Mouse (Mus musculus): ENCODE data around the gene Prox2. TPM values are rescaled to one million over a fixed set of nuclear protein-coding genes. Genes with fewer than 3 reads are reported as not detected.

Gene Prox2
- polyA plus RNA-seq, 1 experiment = 2.9 TPM

GRCm38 (mm10) chr12:85110011-85110697, 405 bp downstream of the Prox2 start:
- Histone ChIP-seq H3K4me3 (replicated peaks; ENCODE audit: control insufficient read depth, low read depth, low read length) (peak overlapping the region; percentile 81), H3K27ac (ENCODE audit: control insufficient read depth, insufficient read depth, low read depth, low read length, poor library complexity) (peak overlapping the region; percentile 96), H3K4me1 (ENCODE audit: control insufficient read depth, insufficient read depth, low read length) (peaks cover 7% of the 10 kb centered on the region)
- TF ChIP-seq CTCF (IDR thresholded peaks at IDR 0.05; ENCODE audit: control insufficient read depth, insufficient read depth, low read length) (no peak), POLR2A (IDR thresholded peaks at IDR 0.05; ENCODE audit: borderline replicate concordance, control insufficient read depth, low read depth, low read length) (no peak)
- WGBS = 12% methylated on average over 18 of the region's 18 CpGs

- peaks cover 7% of the 10 kb centered on the region for H3K4me1 ChIP-seq (ENCODE audit: control insufficient read depth, insufficient read depth, low read length)
- 86% methylated on average over 4 of the region's 4 CpGs for WGBS
- TF ChIP-seq CTCF (IDR thresholded peaks at IDR 0.05; ENCODE audit: control insufficient read depth, insufficient read depth, low read length) (no peak), POLR2A (IDR thresholded peaks at IDR 0.05; ENCODE audit: borderline replicate concordance, control insufficient read depth, low read depth, low read length) (no peak)
- H3K27ac ChIP-seq (ENCODE audit: control insufficient read depth, insufficient read depth, low read depth, low read length, poor library complexity) = no peak overlapping the region
- H3K4me3 ChIP-seq (replicated peaks; ENCODE audit: control insufficient read depth, low read depth, low read length) = no peak overlapping the region
These were observed 1.1 kb downstream of the Prox2 start for GRCm38 (mm10) chr12:85109426-85109825.

- Histone ChIP-seq H3K4me1 (ENCODE audit: control insufficient read depth, insufficient read depth, low read length) (peaks cover 7% of the 10 kb centered on the region), H3K27ac (ENCODE audit: control insufficient read depth, insufficient read depth, low read depth, low read length, poor library complexity) (peak overlapping the region; percentile 14; the same call in 1 of the 2 replicates), H3K4me3 (replicated peaks; ENCODE audit: control insufficient read depth, low read depth, low read length) (no peak overlapping the region)
- 44% methylated on average over 3 of the region's 3 CpGs for WGBS
- no peak for TF ChIP-seq CTCF (IDR thresholded peaks at IDR 0.05; ENCODE audit: control insufficient read depth, insufficient read depth, low read length)
- no peak for TF ChIP-seq POLR2A (IDR thresholded peaks at IDR 0.05; ENCODE audit: borderline replicate concordance, control insufficient read depth, low read depth, low read length)
These were observed 1.9 kb downstream of the Prox2 start for GRCm38 (mm10) chr12:85108643-85109042.

DNA sequence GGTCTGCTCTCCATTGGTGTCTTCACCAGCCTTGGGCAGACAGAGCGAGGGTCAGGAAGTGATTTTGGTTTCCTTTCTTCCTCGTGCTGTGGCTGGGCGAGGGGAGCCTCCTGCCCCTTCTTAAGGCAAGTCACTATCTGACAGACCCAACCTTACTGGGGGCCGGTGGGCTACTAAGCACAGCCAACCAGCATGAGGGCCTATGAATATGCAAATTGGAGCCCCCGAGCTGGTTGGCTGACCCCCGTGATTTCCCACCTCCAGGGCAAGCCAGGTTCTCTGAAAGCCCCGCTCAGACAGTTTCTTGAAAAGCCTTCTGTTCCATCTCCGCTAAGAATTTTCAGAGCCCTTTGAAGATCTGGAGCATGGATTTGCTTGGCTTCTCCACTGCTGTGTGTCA, 4.3 kb downstream of the Prox2 start:
- TF ChIP-seq CTCF (IDR thresholded peaks at IDR 0.05; ENCODE audit: control insufficient read depth, insufficient read depth, low read length) = no peak
- TF ChIP-seq POLR2A (IDR thresholded peaks at IDR 0.05; ENCODE audit: borderline replicate concordance, control insufficient read depth, low read depth, low read length) = no peak
- WGBS = 14% methylated on average over 8 of the region's 8 CpGs
- Histone ChIP-seq H3K27ac (ENCODE audit: control insufficient read depth, insufficient read depth, low read depth, low read length, poor library complexity) (no peak overlapping the region), H3K4me3 (replicated peaks; ENCODE audit: control insufficient read depth, low read depth, low read length) (peak overlapping the region; percentile 20), H3K4me1 (ENCODE audit: control insufficient read depth, insufficient read depth, low read length) (peaks cover 7% of the 10 kb centered on the region)

- TF ChIP-seq POLR2A (IDR thresholded peaks at IDR 0.05; ENCODE audit: borderline replicate concordance, control insufficient read depth, low read depth, low read length) (no peak), CTCF (IDR thresholded peaks at IDR 0.05; ENCODE audit: control insufficient read depth, insufficient read depth, low read length) (no peak)
- 92% methylated on average over 8 of the region's 8 CpGs for WGBS
- H3K27ac ChIP-seq (ENCODE audit: control insufficient read depth, insufficient read depth, low read depth, low read length, poor library complexity) = no peak overlapping the region
These were observed 5.8 kb downstream of the Prox2 start for GRCm38 (mm10) chr12:85104789-85105188.

DNA sequence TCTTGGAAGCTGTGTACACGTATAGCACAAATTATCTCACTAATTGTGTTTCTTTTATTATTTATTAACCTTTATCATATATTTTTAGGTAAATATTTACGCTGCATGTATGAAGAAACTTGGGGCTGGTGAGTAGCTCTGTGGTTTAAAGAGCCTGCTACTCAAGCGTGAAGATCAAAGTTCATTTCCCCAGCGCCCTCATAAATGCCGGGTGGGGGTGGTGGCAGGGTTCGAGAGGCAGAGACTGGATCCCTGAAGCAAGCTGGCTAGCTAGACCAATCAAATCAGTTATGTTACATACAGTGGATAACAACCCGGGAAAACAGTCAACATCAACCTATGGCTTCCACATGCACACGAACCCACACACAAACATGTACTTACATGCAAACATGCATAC, 7.5 kb downstream of the Prox2 start:
- Histone ChIP-seq H3K27ac (ENCODE audit: control insufficient read depth, insufficient read depth, low read depth, low read length, poor library complexity) (no peak overlapping the region), H3K4me3 (replicated peaks; ENCODE audit: control insufficient read depth, low read depth, low read length) (no peak overlapping the region), H3K4me1 (ENCODE audit: control insufficient read depth, insufficient read depth, low read length) (peaks cover 2% of the 10 kb centered on the region)
- no peak for TF ChIP-seq POLR2A (IDR thresholded peaks at IDR 0.05; ENCODE audit: borderline replicate concordance, control insufficient read depth, low read depth, low read length)
- TF ChIP-seq CTCF (IDR thresholded peaks at IDR 0.05; ENCODE audit: control insufficient read depth, insufficient read depth, low read length) = no peak
- 80% methylated on average over 8 of the region's 8 CpGs for WGBS

More at GRCm38 (mm10) chr12:85104789-85105188, 5.8 kb downstream of the Prox2 start:
- peaks cover 7% of the 10 kb centered on the region for H3K4me1 ChIP-seq (ENCODE audit: control insufficient read depth, insufficient read depth, low read length)
- no peak overlapping the region for H3K4me3 ChIP-seq (replicated peaks; ENCODE audit: control insufficient read depth, low read depth, low read length)

DNA sequence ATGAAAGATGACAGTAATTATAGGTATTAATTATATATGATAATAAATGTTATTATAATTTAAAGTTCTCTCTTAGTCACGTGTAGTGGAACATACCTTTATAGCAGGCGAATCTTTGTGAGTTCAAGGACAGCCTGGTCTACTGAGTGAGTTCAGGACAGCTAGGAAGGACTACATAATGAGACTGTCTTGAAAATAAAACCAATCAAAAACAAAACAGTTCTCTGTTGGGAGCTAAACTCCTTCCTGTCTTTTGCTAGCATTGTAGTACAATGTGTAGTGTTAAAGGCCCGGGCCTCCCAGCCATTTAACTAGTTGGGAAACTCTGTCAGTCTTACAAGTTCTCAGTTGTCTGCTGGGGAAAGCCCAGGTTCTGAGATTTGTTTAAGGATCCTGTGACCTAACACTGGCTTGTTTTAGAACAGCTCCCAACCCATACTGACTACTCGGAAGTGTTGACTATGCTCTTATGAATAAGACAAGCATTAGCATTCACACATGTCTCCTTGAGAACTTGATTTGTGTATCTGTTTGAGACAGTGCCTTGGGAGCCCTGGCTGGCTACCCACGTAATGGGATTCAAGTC, 8.9 kb downstream of the Prox2 start:
- no peak overlapping the region for H3K27ac ChIP-seq (ENCODE audit: control insufficient read depth, insufficient read depth, low read depth, low read length, poor library complexity)
- no peak for TF ChIP-seq CTCF (IDR thresholded peaks at IDR 0.05; ENCODE audit: control insufficient read depth, insufficient read depth, low read length)
- peaks cover 3% of the 10 kb centered on the region for H3K4me1 ChIP-seq (ENCODE audit: control insufficient read depth, insufficient read depth, low read length)
- H3K4me3 ChIP-seq (replicated peaks; ENCODE audit: control insufficient read depth, low read depth, low read length) = no peak overlapping the region
- 87% methylated on average over 5 of the region's 5 CpGs for WGBS

- Histone ChIP-seq H3K4me1 (ENCODE audit: control insufficient read depth, insufficient read depth, low read length) (peaks cover 3% of the 10 kb centered on the region; the same call in 1 of the 2 replicates), H3K27ac (ENCODE audit: control insufficient read depth, insufficient read depth, low read depth, low read length, poor library complexity) (no peak overlapping the region), H3K4me3 (replicated peaks; ENCODE audit: control insufficient read depth, low read depth, low read length) (no peak overlapping the region)
- WGBS = 89% methylated on average over 14 of the region's 14 CpGs
- TF ChIP-seq POLR2A (IDR thresholded peaks at IDR 0.05; ENCODE audit: borderline replicate concordance, control insufficient read depth, low read depth, low read length) = no peak
- no peak for TF ChIP-seq CTCF (IDR thresholded peaks at IDR 0.05; ENCODE audit: control insufficient read depth, insufficient read depth, low read length)
These were observed 9.6 kb downstream of the Prox2 start for GRCm38 (mm10) chr12:85101001-85101400.

All from bone marrow, adult 2 months (tissue).